Mouse (Mus musculus) ZHBTc4 (cell line): ENCODE results near the gene Cln3.

Source experiments
- DNase-seq: peaks from one replicate; pipeline ENCODE4 v3.0.0-alpha.2; 2011; ENCODE audit warnings: low read depth, low spot score

The Cln3 gene

DNA sequence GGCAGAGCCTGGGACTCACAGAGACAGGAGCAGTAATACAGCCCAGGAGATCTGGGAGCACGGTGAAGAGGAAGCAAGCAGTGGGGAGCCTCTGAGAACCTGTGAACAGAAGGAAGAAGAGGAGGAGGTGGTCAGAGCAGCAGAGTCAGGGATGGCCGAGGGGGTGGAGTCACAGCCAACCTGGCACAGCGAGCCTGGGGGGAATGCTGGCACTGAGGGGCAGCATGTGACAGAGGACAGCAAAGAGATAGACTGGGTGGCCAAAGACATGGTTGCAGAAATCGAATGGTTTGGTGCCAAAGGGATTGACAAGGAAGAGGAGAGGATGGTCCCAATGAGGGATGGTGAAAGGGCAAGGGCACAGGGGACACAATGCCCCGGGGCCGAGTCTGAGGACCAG is at the start of gene Cln3:
Gene Cln3, minus strand, starts transcription at position 101 of the 400 bp plus-strand sequence.
- DNase-seq = no peak

DNA sequence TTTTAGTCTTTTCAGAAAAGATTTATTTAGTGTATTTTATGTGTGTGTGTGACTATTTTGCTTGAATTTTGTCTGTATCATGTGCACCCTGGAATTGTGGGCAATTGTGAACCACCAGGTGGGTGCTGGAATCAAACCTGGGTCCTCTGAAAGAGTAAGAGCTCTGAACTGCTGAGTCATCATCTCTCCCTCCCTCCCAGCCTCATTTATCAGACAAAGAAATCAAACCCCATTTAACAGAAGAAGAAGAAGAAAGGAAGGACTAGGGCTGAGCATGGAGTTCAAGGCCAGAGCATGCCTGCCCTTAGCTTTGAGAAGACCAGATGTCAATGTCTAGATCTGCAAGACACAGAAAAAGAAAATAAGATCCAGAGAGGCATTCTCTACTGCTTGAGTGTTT is 49.8 kb upstream of the Cln3 start:
- peak; percentile 16 for DNase-seq

DNA sequence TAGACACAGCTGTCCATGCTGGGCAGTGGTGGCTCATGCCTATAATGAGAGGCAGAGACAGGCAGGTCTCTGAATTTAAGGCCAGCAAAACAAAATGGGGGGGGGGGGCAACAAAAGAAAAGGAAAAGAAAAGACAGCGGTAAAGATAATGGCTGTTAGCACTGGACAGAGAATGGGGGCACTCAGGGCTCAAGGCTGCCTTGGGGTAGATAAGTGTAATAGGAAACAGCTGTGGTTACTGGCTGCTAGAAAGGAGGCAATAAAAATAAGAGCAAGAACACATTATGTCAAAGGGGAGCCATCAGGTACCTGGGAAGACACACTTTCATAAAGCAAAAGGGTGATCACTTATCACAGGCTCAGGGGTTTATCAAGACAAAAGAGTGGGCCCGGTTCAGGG is 46.9 kb upstream of the Cln3 start:
- no peak for DNase-seq

DNA sequence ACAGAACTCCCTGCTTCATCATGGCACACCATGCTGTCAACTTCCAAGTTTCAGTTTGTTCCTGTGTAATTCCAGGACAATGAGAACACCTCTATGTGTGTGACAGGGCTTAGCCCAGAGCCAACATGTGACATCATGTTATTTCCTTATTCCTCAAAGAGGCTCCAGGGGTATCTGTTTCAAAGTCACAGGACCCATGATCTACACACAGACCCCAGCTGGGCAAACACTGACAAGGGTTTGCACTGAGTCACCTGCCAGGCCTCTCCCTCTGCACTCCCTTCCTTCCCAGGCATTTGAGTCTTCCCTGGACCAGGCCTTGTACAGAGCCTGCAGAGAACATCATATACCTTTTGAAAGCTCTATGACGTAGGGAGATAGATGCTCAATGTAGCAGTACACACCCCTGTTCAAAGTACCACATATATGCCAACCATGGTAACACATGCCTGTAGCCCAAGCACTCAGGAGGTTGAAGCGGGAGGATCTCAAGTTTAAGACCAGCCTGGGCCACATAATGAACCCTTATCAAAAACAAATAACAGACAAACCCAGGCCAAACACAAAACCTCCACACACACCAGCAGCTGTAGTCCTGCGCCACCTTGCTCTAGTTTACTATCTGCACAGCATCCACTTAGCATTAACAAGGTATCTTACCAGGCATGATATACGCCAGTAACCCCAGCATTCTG is 45.4 kb upstream of the Cln3 start, which contains the start of gene Nupr1:
Gene Nupr1, minus strand, starts transcription at position 38 of the 695 bp plus-strand sequence.
- no peak for DNase-seq

DNA sequence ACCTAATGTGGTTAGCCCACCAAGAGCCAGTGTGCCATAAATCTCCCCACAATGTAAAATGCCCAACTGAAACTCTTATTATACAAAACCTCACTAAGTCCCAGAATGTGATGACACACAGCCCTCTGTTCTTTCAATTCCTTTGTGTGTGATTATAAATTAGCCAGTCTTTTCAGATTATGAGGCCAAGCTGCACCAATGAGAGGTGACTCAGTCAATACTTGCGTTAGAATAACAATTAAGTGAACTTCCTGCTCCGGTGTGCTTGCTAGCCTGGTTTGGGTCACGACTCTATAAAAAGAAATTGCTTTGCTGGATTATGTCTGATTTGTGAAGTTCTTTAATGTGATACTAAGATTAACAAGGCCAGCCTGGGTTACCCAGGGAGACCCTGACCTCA is 44.3 kb upstream of the Cln3 start:
- no peak for DNase-seq

DNA sequence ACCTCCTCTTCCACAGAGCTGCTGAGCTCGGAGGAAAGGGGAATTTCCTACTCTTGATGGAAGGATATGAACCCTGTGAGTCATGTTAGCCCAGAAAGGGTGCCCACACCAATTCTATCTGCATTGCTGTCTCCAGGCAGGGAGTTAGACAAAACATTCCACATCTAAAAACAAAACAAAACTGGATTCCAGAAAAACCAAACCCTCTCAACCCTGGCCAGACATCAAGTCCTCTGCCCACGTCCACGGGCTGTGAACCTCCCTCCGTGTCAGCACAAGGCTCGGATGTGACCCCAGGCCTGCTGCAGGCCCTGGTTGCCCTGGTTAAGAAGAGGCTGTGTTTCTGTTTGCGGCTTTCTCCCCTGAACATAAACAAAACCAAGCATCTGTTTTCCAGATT is 42.5 kb upstream of the Cln3 start:
- no peak for DNase-seq

DNA sequence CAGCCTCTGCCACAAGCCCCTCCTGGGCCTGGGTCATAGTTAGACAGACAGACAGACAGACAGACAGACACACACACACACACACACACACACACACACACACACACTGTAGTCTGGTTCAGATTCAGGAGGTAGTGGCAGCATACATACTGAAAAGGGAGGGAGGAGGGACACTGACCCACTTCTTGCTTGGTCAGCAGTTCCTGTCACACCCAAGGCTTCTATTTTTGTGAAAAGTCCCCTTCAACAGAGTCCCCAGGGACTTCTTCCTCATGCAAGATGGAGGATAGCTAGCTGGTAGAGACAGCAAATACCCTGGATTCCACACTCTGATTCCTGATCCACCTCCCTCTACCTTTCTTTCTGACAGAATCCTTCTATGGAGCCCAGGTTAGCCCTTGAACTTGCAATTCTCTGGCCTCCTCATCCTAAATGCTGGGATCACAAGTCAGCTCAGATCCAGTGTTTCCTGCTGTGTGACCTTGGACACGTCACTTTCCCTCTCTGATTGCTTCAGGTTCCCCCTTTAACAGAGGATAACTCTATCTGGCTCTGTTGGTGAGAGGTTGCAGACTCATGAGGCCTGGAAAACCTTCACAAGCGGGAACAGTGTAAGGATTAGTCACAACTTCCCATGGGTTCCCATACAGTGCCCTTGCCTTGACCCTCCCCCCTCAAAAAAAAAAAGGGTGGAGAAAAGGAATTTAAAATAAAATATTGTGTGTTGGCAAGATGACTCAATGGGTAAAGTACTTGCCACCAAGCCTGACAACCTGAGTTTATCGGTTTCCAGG is 40.4 kb upstream of the Cln3 start:
- peak; percentile 32 for DNase-seq

GRCm38 (mm10) chr7:126625369-126625768 is 39.8 kb upstream of the Cln3 start:
- peak; percentile 83 for DNase-seq

DNA sequence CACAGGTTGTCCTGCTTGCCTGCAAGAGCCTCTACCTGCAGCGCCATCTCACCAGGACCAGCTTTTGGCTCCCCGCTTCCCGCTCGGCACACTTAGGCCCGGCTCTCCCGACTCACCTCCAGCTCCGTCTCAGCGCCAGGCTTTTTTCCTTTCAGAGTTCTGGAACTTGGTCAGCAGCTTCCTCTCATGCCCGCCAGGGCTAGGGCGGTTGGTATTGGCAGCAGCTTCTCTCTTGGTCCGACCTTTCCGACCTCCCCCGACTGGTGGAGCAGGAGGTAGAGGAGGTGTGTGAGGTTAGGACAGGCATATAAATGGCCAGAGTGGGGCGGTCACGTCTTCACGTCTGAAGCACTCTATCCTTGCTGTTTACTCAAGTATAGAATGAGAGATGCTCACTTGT is 39.2 kb upstream of the Cln3 start:
- DNase-seq = peak; percentile 58

- DNase-seq = no peak
Measured at GRCm38 (mm10) chr7:126623381-126623780, 37.8 kb upstream of the Cln3 start.

DNA sequence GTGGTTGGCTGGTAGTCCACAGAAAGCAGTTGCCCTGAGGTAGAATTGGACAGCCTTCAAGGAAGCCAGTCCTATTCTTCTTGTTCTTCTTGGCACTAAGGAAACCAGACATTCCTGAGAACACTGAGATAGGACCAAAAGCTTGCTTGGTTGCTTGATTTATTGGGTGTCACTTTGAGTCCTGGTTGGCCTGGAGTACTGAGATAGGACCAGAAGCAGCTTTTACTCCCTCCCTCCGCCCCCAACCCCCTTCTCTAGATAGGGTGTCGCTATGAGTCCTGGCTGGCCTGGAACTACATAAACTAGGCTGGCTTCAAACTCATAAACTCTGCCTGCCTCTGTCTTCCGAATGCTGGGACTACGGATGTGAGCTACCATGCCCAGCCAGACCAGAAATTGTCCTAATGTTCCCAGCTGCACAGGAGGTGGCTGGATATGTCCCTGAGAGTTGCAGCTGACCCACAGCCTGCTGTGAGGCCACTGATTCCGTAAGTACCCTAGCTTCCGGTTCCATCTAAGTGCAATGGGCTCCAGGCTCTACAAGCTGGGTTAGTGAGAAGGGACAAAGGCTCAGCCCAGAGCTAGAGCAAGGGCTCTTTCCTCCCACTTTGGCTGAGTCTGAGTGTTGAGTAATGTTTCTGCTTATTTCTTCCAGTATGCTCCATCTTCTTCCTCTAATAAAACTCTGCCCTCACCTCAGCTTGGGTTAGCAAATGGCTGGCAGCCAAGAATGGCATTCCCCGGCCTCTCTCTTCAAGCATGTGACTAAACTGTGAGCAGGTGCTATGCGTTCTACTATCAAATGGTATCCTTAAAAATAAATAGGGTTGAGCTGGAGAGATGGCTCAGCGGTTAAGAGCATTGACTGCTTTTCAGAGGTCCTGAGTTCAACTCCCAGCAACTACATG is 36.1 kb upstream of the Cln3 start:
- no peak for DNase-seq

- no peak for DNase-seq
Measured at GRCm38 (mm10) chr7:126619559-126620275, 34.1 kb upstream of the Cln3 start.

DNA sequence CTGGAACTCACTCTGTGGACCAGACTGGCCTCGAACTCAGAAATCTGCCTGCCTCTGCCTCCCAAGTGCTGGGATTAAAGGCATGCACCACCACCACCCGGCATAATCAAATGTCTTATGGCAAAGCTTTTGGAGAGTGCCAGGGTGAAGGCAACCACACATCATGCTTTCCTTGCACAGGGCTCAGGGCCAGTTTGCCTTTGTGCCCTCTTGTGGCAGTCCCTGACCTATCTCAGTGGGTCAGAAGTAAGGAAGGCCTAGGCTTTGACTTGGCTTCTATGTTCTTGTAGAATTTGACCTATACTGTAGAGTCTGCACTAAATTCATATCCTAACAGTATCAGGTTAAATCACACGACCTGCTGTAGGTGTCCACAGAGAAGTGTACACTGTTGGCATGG is 31.1 kb upstream of the Cln3 start:
- no peak for DNase-seq

DNA sequence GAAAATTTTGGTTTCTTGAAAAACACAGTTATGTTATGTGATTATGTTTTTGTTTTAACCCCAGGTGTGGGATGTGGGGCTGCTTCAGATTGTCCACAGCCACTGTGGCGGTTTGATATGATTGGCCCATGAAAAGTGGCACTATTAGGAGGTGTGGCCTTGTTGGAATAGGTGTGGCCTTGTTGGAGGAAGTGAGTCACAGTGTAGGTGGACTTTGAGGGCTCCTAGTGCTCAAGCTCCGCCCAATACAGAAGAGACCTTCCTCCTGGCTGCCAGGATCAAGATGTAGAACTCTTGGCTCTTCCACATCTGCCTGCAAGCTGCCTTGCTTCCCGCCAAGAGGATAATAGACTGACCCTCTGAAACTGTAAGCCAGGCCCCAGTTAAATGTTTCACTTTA is 27.1 kb upstream of the Cln3 start:
- DNase-seq = peak; percentile 76

DNA sequence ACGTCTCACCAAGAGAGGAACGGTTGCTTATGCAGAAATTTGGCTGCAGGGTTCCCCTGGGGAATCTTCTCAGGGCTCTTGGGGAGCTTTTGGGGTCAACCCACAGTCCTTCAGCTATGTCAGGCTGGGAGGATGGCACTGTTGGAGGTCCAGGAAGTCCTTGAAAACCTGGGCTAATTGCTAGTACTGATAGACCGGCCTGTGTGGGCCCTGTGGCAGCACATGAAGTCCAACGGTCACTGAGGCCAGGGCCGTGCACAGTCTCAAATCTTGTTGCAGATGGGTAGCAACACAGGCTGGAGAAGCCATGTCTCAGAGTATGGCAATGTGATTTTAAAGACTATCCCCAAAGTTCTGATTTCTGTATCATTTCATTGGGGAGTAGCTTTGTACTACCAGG is 22.2 kb upstream of the Cln3 start:
- no peak for DNase-seq

GRCm38 (mm10) chr7:126607064-126607463 is 21.4 kb upstream of the Cln3 start:
- DNase-seq = no peak

- no peak for DNase-seq
Measured at GRCm38 (mm10) chr7:126606611-126607010, 21.0 kb upstream of the Cln3 start.

- no peak for DNase-seq
Measured at GRCm38 (mm10) chr7:126602650-126603049, 17.0 kb upstream of the Cln3 start.

GRCm38 (mm10) chr7:126601896-126602295 is 16.3 kb upstream of the Cln3 start:
- DNase-seq = no peak

DNA sequence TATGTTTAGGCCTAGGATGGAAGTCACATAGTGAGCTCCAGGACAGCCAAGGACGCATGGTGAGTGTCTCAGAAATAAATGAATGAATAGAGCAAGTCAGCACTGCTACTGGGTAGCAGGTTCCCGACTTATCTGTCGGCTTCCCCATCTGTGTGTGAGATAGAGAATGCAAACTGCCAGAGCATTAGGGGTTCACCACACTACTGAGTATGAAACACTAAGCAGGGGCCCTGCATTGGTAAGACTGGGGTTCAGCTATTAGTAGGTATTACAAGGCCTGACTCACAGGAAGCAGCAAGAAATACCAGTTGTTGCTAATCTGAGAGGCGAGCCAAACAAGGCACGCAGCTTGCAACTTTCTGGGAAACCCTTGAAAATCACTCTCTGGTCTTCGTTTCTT is 13.3 kb upstream of the Cln3 start:
- no peak for DNase-seq

DNA sequence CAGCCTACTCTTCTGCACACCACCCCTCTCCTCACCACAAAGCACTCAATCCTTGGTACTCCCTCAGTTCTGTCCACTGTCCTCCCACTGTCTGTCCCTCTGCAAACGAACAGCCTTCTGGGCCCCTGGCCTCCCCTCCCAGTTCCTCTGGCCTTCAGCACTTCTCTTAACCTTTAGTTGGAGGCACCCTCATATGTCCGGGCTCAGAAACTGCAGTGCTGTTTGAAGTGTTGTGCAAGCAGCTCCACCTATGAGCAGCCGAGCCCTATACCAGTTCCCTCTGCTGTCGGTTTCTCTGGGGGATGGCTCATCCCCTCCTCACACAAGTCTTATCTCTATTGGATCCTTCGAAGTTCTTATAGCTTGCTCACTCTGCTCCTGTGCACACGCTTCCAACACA is 10.8 kb upstream of the Cln3 start:
- DNase-seq = no peak
